Mouse (Mus musculus) heart, embryonic 15.5 days (tissue): ENCODE results near the gene Eftud2. TPM values are rescaled to one million over a fixed set of nuclear protein-coding genes. Genes with fewer than 3 reads are reported as not detected.

Experiments
- ATAC-seq: fragments of 200-750 bp; cut with Nextera tagmentation; replicated peaks from 2 replicates; pipeline ENCODE4 v1.8.0; 2017; ENCODE audit warnings: low read depth, moderate TSS enrichment; ENCODE audit not compliant: insufficient number of reproducible peaks, insufficient read depth, low FRiP score
- H3K27ac ChIP-seq: fragments of 300-500 bp; sonication (generic); 2 replicates; pipeline ENCODE4 v1.5.1; 2015; ENCODE audit warnings: mild to moderate bottlenecking, inconsistent platforms
- H3K27me3 ChIP-seq: fragments of 300-500 bp; sonication (generic); 2 replicates; pipeline ENCODE4 v1.6.1; 2015; ENCODE audit warnings: inconsistent platforms
- H3K36me3 ChIP-seq: fragments of 300-500 bp; sonication (generic); 2 replicates; pipeline ENCODE4 v1.6.1; 2015; ENCODE audit warnings: mild to moderate bottlenecking, inconsistent platforms
- H3K4me1 ChIP-seq: fragments of 300-500 bp; sonication (generic); replicated peaks from 2 replicates; pipeline ENCODE4 v1.6.1; 2015; ENCODE audit warnings: inconsistent platforms
- H3K4me2 ChIP-seq: fragments of 300-500 bp; sonication (generic); 2 replicates; pipeline ENCODE4 v1.6.1; 2015; ENCODE audit warnings: inconsistent platforms, mild to moderate bottlenecking, moderate library complexity
- H3K4me3 ChIP-seq: fragments of 300-500 bp; sonication (generic); 2 replicates; pipeline ENCODE4 v1.5.1; 2015; ENCODE audit warnings: mild to moderate bottlenecking, inconsistent platforms
- H3K9ac ChIP-seq: fragments of 300-500 bp; sonication (generic); 2 replicates; pipeline ENCODE4 v1.6.1; 2015; ENCODE audit warnings: mild to moderate bottlenecking, inconsistent platforms
- H3K9me3 ChIP-seq: fragments of 300-500 bp; sonication (generic); replicated peaks from 2 replicates; pipeline ENCODE4 v1.6.1; 2016; ENCODE audit warnings: inconsistent platforms
- WGBS: fragments of 180-500 bp; shearing (Covaris S2); methylation state at CpG from one replicate; pipeline ENCODE4 v1.1.7; 2015; ENCODE audit warnings: mixed read lengths; 5-methylcytosine and 5-hydroxymethylcytosine counted together
- polyA plus RNA-seq: library from polyadenylated mRNA; unstranded; fragments of >200 nt; fragmentation: Nextera tagmentation; extraction: Ambion mirVana; gene quantifications from 2 replicates; pipeline ENCODE4 v1.2.1, GENCODE M21; 2015

Gene Eftud2
- polyA plus RNA-seq: 90.7 and 120 TPM in 2 replicates

GRCm38 (mm10) chr11:102880585-102881313 lies at the start of gene Eftud2, which contains the start of gene Ccdc103:
Gene Eftud2, minus strand, starts transcription at chr11:102880985.
Gene Ccdc103, plus strand, starts transcription at chr11:102881204.
- Histone ChIP-seq H3K4me3 (peak within 1 kb of the TSS; percentile 75), H3K36me3 (peaks cover 14% of the 10 kb centered on the region), H3K4me1 (peaks cover 38% of the 10 kb centered on the region), H3K27ac (peak within 1 kb of the TSS; percentile 87), H3K9me3 (no peaks in the 10 kb centered on the region), H3K27me3 (0 out of 2 replicates have a peak, but pooled peaks cover 4% of the 10 kb centered on the region), H3K4me2 (peak within 1 kb of the TSS; percentile 77), H3K9ac (peak within 1 kb of the TSS; percentile 75)
- WGBS: under 1% methylated on average over 62 of the region's 62 CpGs
- ATAC-seq: peak; percentile 85

- Histone ChIP-seq H3K27me3 (no peaks in the 10 kb centered on the region), H3K27ac (peak overlapping the region; percentile 85), H3K9me3 (no peaks in the 10 kb centered on the region), H3K36me3 (no peaks in the 10 kb centered on the region), H3K9ac (peak overlapping the region; percentile 40), H3K4me1 (peaks cover 15% of the 10 kb centered on the region), H3K4me3 (peak overlapping the region; percentile 70), H3K4me2 (peak overlapping the region; percentile 77)
- 3% methylated on average over 10 of the region's 10 CpGs for WGBS
- ATAC-seq: no peak
Measured at GRCm38 (mm10) chr11:102925351-102925717, 44.5 kb upstream of the Eftud2 start.

- H3K4me3 ChIP-seq: peak within 1 kb of the TSS; percentile 70
- H3K27ac ChIP-seq: peak within 1 kb of the TSS; percentile 85
- peaks cover 15% of the 10 kb centered on the region for H3K4me1 ChIP-seq
- under 1% methylated on average over 62 of the region's 62 CpGs for WGBS
- H3K9me3 ChIP-seq: no peaks in the 10 kb centered on the region
- peak; percentile 92 for ATAC-seq
- H3K9ac ChIP-seq: peak within 1 kb of the TSS; percentile 64
- no peaks in the 10 kb centered on the region for H3K27me3 ChIP-seq
- H3K36me3 ChIP-seq: no peaks in the 10 kb centered on the region
- peak within 1 kb of the TSS; percentile 77 for H3K4me2 ChIP-seq
Measured at GRCm38 (mm10) chr11:102924557-102925350, 44.0 kb upstream of the Eftud2 start, which contains the start of gene Kif18b. Gene Kif18b, minus strand, starts transcription at chr11:102925124.

- Histone ChIP-seq H3K4me3 (no peak overlapping the region), H3K4me2 (no peak overlapping the region), H3K9ac (no peak overlapping the region), H3K27me3 (no peaks in the 10 kb centered on the region), H3K9me3 (no peaks in the 10 kb centered on the region), H3K27ac (no peak overlapping the region), H3K4me1 (peaks cover 15% of the 10 kb centered on the region), H3K36me3 (no peaks in the 10 kb centered on the region)
- no peak for ATAC-seq
- 81% methylated on average over 6 of the region's 6 CpGs for WGBS
Measured at GRCm38 (mm10) chr11:102921491-102921890, 40.7 kb upstream of the Eftud2 start.

- Histone ChIP-seq H3K9me3 (no peaks in the 10 kb centered on the region), H3K4me2 (no peak overlapping the region), H3K4me3 (no peak overlapping the region), H3K36me3 (peaks cover 33% of the 10 kb centered on the region), H3K27me3 (no peaks in the 10 kb centered on the region), H3K4me1 (peaks cover 8% of the 10 kb centered on the region), H3K27ac (no peak overlapping the region), H3K9ac (no peak overlapping the region)
- ATAC-seq: no peak
- WGBS: 92% methylated on average over 4 of the region's 4 CpGs
Measured at GRCm38 (mm10) chr11:102918077-102918476, 37.3 kb upstream of the Eftud2 start.

GRCm38 (mm10) chr11:102915380-102915779 lies 34.6 kb upstream of the Eftud2 start:
- Histone ChIP-seq H3K9ac (no peak overlapping the region), H3K27ac (no peak overlapping the region), H3K36me3 (peaks cover 52% of the 10 kb centered on the region), H3K4me3 (no peak overlapping the region), H3K9me3 (no peaks in the 10 kb centered on the region), H3K4me2 (no peak overlapping the region), H3K4me1 (no peaks in the 10 kb centered on the region), H3K27me3 (no peaks in the 10 kb centered on the region)
- 91% methylated on average over 9 of the region's 9 CpGs for WGBS
- ATAC-seq: no peak

GRCm38 (mm10) chr11:102911376-102911775 lies 30.6 kb upstream of the Eftud2 start:
- WGBS: 73% methylated on average over 7 of the region's 7 CpGs
- no peak for ATAC-seq
- no peak overlapping the region for H3K4me3 ChIP-seq
- H3K9ac ChIP-seq: no peak overlapping the region
- H3K27ac ChIP-seq: no peak overlapping the region
- no peaks in the 10 kb centered on the region for H3K9me3 ChIP-seq
- H3K4me1 ChIP-seq: no peaks in the 10 kb centered on the region
- no peak overlapping the region for H3K4me2 ChIP-seq
- H3K27me3 ChIP-seq: no peaks in the 10 kb centered on the region
- peaks cover 88% of the 10 kb centered on the region for H3K36me3 ChIP-seq

- H3K27ac ChIP-seq: no peak overlapping the region
- H3K9ac ChIP-seq: no peak overlapping the region
- no peak for ATAC-seq
- H3K4me2 ChIP-seq: no peak overlapping the region
- 0 out of 2 replicates have a peak, but pooled peaks cover 2% of the 10 kb centered on the region for H3K4me1 ChIP-seq
- H3K27me3 ChIP-seq: peaks cover 16% of the 10 kb centered on the region; the same call in 1 of the 2 replicates
- no peak overlapping the region for H3K4me3 ChIP-seq
- H3K9me3 ChIP-seq: no peaks in the 10 kb centered on the region
- peaks cover 31% of the 10 kb centered on the region for H3K36me3 ChIP-seq
- WGBS: 74% methylated on average over 7 of the region's 7 CpGs
Measured at GRCm38 (mm10) chr11:102903654-102904053, 22.9 kb upstream of the Eftud2 start.

- no peak overlapping the region for H3K9ac ChIP-seq
- 0 out of 2 replicates have a peak, but pooled peaks cover 2% of the 10 kb centered on the region for H3K4me1 ChIP-seq
- no peak overlapping the region for H3K4me3 ChIP-seq
- H3K36me3 ChIP-seq: peaks cover 16% of the 10 kb centered on the region; the same call in 1 of the 2 replicates
- ATAC-seq: no peak
- no peak overlapping the region for H3K27ac ChIP-seq
- H3K9me3 ChIP-seq: no peaks in the 10 kb centered on the region
- WGBS: 73% methylated on average over 5 of the region's 5 CpGs
- H3K4me2 ChIP-seq: no peak overlapping the region
- H3K27me3 ChIP-seq: peaks cover 24% of the 10 kb centered on the region; the same call in 1 of the 2 replicates
Measured at GRCm38 (mm10) chr11:102902107-102902506, 21.3 kb upstream of the Eftud2 start.

- Histone ChIP-seq H3K36me3 (peaks cover 7% of the 10 kb centered on the region; the same call in 1 of the 2 replicates), H3K4me3 (no peak overlapping the region), H3K9ac (no peak overlapping the region), H3K27me3 (peaks cover 32% of the 10 kb centered on the region; the same call in 1 of the 2 replicates), H3K27ac (no peak overlapping the region), H3K9me3 (no peaks in the 10 kb centered on the region), H3K4me1 (0 out of 2 replicates have a peak, but pooled peaks cover 2% of the 10 kb centered on the region), H3K4me2 (no peak overlapping the region)
- WGBS: 55% methylated on average over 4 of the region's 4 CpGs
- no peak for ATAC-seq
Measured at GRCm38 (mm10) chr11:102901199-102901598, 20.4 kb upstream of the Eftud2 start.

- Histone ChIP-seq H3K27me3 (peaks cover 36% of the 10 kb centered on the region), H3K4me1 (0 out of 2 replicates have a peak, but pooled peaks cover 2% of the 10 kb centered on the region), H3K9ac (no peak within 1 kb of the TSS), H3K9me3 (no peaks in the 10 kb centered on the region), H3K4me2 (no peak within 1 kb of the TSS), H3K36me3 (peaks cover 3% of the 10 kb centered on the region; the same call in 1 of the 2 replicates), H3K27ac (no peak within 1 kb of the TSS), H3K4me3 (no peak within 1 kb of the TSS)
- ATAC-seq: no peak
- 12% methylated on average over 7 of the region's 7 CpGs for WGBS
Measured at GRCm38 (mm10) chr11:102900763-102901162, 20.0 kb upstream of the Eftud2 start, which contains the start of gene Gfap. Gene Gfap, minus strand, starts transcription at chr11:102900912.
